Mouse (Mus musculus) gastrocnemius, adult 18-20 months (tissue): ENCODE results near the gene Slc15a4. TPM values are rescaled to one million over a fixed set of nuclear protein-coding genes. Genes with fewer than 3 reads are reported as not detected.
A peak's percentile ranks its signal among the peaks of the same experiment; 100 is the strongest.

Experiments used
- DNase-seq: peaks from one replicate; pipeline ENCODE4 v3.0.0; 2021; ENCODE audit warnings: low spot score
- long read RNA-seq, 2 experiments: library from polyadenylated mRNA; stranded (forward); transcript quantifications; one replicate each; pipeline ENCODE4 v2.0.0; 2021
- total RNA-seq, 2 experiments: library from RNA; stranded (reverse); gene quantifications; 2 replicates each; pipeline ENCODE4 v1.2.3; 2021

The Slc15a4 gene
- 10 to 100 TPM; 19.2 to 22.4 TPM for total RNA-seq
- long read RNA-seq, experiment 1, transcript Slc15a4-201 (8 exons, 2,732 nt) = major isoform, 27 of 46 reads
- long read RNA-seq, experiment 1, partial matches to known transcripts = 2 of 46 reads
- long read RNA-seq, experiment 1, other reads (novel, unspliced or antisense) = 13 of 46 reads
- long read RNA-seq, experiment 2, transcript Slc15a4-201 (8 exons, 2,732 nt) = major isoform, 29 of 51 reads
- long read RNA-seq, experiment 2, partial matches to known transcripts = 1 of 51 reads
- long read RNA-seq, experiment 2, other reads (novel, unspliced or antisense) = 17 of 51 reads

DNA sequence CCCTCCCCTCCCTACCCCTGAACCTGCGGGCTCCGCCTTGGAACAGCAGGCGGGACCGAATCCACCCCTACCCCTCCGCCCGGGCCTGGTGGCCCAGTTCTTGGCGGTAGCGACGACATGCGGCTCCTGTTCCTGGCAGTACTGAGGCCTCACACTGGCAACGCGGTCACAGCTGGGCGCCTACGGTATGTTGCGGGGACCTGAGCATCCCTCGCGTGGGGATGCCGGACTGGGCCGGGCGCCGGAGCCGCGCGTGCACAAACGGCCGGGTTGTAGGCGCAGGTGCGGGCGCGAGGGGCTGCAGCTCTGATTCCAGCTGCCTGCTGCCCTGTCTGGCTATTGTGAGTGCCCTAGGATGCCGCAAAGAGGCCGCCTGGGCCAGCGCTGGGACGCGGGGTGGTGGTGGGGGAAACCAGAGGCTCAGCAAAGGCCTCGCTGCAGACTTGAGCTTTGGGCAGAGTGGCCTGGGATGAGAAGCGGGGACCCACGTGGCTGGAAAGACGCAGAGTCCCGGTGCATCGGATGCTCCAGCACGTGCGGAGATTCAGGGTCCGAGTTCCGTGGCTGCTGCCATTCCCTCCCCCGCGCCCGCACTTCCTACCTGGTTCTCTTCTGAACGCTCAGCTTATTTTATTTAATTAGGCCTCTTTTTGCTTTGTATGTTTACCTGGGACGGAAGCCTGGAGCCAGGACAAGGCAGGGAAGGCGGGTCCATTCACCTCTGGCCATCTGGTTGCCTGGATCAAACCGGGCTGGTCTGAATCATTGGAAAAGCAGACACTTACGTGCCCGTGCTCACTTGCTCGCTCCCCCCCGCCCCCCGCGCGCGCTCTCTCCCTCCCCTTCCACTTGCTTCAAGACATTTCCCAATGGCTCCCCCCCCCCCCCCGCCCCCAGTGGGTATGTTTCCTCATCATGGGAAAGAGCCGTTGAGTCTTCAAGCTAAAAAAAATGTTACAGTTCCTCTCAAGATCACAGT is at the start of gene Slc15a4, which contains the start of gene Glt1d1:
Gene Slc15a4, minus strand, starts transcription at position 731 of the 979 bp plus-strand sequence.
Gene Glt1d1, plus strand, starts transcription at position 96 of the 979 bp plus-strand sequence.
- DNase-seq = no peak

DNA sequence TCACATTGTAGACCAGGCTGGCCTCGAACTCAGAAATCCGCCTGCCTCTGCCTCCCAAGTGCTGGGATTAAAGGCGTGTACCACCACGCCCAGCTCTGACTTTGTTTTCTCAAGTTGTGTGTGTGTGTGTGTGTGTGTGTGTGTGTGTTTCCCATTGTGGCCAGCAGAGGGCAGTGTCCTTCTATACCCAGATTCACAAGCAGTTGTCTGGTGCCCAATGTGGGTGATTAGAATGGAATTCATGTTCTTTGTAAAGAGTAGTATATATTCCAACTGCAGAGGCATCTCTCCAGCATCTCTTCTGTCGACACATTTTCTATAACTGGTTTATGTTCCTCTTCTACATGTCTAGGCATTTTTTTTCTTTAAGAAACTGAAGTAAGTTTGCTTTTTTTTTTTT is 45.8 kb upstream of the Slc15a4 start:
- no peak for DNase-seq

DNA sequence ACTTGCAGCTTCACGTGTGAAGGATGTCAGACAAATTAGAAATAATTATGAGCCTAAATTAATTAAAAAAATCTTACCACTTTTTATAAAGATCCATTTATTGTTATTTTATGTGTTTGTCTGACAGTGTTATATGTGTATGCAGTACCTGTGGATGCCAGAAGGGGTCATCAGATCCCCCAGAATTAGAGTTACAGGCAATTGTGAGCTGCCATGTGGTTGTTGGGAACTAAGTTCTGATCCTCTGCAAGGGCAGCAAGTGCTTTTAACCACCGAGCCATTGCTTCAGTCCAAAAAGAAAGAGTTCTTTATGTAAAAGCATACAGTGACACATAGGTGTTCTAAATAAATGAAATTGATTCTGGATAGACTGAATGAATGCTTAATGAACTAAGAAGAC is 44.9 kb upstream of the Slc15a4 start:
- no peak for DNase-seq

DNA sequence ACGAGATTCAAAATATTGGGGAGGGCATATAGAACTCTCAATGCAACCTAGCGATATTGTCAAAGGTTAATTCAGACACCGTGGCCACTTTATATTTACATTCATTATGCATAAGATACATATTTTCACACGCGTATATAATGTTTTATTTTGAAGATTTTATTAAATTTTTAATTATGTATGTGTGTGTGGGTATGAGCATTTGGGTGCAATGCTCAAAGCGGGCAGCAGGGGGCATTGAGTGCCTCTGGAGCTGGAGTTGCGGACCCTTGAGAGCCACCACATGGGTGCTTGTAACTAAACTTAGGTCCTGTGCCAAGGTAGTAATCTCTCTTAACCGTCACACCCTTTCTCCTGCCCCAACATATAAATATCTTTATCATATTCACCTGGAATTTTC is 41.2 kb upstream of the Slc15a4 start:
- no peak for DNase-seq

GRCm38 (mm10) chr5:127660979-127661378 is 28.3 kb upstream of the Slc15a4 start:
- no peak for DNase-seq

GRCm38 (mm10) chr5:127660267-127660666 is 27.6 kb upstream of the Slc15a4 start:
- no peak for DNase-seq

- DNase-seq = no peak
These were observed 26.6 kb upstream of the Slc15a4 start for GRCm38 (mm10) chr5:127659312-127659711.

GRCm38 (mm10) chr5:127658257-127658656 is 25.6 kb upstream of the Slc15a4 start:
- no peak for DNase-seq

- peak; percentile 9 for DNase-seq
These were observed 16.4 kb upstream of the Slc15a4 start for GRCm38 (mm10) chr5:127649077-127649476.

GRCm38 (mm10) chr5:127648046-127648445 is 15.3 kb upstream of the Slc15a4 start:
- no peak for DNase-seq

- no peak for DNase-seq
These were observed 8.7 kb upstream of the Slc15a4 start for GRCm38 (mm10) chr5:127641185-127641958.

DNA sequence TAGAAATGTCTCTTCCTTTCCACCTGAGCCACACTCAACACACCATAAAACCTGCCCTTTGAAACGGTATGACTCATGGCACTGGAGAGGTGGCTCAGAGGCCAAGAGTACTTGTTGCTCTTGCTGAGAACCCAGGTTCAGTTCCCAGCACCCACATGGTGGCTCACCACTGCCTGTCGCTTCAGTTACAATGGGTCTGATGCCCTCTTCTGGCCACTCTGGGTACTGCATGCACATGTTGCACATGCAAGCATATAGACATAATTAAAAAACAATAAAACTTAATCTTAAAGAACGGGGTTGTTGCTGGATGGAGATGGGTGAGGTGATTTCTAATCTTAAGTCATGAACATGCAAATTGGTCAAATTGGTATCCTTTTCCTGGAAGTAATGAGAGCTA is 7.7 kb upstream of the Slc15a4 start:
- no peak for DNase-seq

GRCm38 (mm10) chr5:127639635-127640034 is 6.9 kb upstream of the Slc15a4 start:
- no peak for DNase-seq

DNA sequence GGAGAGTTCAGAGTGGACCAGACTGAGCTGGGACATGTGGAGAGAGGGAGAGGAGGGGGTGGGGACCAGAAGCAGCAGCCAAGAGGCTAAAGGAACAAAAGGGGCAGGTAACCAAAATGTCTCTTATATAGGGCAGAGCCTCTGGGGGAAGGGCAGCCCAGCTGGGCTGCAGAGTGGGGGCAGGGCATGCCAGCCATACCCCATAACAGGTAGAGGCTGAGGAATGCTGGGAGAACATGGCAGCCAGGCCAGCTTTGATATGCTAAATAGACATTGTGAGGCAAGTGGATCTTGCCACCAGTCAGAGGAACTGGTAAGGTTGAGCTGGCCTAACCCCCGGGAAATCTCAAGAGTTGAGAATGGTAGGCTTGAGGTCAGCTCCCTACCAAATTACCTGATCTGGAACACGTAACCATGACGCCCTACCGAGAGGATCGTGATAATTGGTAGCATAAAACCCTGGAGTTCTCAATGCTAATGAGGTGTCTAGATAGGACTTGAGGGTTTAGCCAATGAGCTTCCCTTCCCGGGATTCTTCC is 6.4 kb upstream of the Slc15a4 start:
- no peak for DNase-seq

DNA sequence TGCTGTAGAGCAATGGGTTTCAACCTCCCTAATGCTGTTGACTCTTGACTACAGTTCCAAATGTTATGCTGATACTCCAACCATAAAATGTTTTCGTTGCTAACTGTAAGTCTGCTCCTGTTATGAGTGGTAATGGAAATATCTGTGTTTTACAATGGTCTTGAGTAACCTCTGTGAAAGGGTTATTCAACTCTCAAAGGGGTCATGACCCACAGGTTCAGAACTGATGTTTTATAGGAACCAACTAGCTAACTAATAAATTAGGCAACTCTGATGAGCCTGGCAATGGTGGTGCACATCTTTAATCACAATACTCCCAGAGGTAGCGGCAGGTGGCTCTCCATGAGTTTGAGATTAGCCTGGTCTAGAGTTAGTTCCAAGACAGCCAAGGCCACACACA is 5.5 kb upstream of the Slc15a4 start:
- no peak for DNase-seq

DNA sequence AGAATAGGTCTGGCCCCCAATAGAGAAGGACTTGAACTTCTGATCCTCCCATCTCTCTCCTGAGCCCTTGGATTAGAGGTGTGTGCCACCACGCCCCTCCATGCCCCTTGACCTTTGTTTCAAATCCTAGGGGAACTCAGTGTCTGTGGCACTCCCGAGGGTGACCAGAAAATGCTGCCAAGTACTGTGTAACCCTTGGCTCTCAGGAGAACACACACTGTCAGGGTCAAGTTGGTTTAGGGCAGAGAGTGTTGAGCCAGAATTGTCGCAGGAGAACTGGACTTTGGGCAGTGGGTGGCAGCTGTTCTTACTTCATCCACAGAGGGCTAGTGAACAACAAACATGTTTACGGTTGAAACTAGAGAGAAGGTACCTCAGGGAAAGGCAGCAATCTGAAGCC is 4.9 kb upstream of the Slc15a4 start:
- DNase-seq = no peak

GRCm38 (mm10) chr5:127633666-127634065 is 969 bp upstream of the Slc15a4 start:
- DNase-seq = no peak

DNA sequence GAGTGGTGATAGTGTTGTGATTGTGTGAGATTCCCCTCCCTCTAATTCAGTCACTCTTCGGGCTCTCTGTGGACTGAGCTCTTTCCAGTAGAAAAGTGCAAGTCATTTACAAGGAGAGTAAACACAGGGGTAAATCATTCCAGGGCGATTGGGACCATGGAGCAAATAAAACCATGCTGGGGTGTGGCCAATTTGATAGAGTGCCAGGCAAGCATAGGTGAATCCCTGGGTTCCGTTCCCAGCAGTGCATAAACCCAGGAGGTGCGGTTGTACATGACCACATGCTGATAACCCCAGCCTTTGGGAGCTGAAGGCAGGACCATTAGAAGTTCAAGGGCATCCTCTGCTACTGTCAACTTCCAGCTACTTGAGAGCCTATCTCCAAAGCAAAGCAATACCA is 491 bp upstream of the Slc15a4 start:
- no peak for DNase-seq

DNA sequence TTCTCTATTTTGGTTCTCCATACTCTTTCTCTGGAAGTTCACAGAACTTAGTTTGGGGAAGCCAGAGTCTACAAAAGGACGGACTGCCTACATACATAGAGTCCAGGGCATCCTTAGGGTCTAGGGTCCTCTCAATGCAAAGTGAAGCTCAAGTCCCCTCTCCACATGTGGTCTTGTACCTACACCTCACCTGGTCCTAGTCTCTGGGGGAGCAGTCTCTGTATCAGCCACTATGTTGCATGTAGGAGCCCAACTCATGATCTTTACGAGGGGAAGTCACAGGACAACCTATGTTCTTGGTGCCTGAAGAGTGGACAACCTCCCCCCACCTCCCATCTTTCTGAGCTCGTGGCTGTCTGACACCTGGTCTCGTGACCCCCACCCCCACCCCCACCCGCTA is 1.0 kb downstream of the Slc15a4 start:
- DNase-seq = no peak

GRCm38 (mm10) chr5:127627242-127627641 is 5.5 kb downstream of the Slc15a4 start:
- no peak for DNase-seq

DNA sequence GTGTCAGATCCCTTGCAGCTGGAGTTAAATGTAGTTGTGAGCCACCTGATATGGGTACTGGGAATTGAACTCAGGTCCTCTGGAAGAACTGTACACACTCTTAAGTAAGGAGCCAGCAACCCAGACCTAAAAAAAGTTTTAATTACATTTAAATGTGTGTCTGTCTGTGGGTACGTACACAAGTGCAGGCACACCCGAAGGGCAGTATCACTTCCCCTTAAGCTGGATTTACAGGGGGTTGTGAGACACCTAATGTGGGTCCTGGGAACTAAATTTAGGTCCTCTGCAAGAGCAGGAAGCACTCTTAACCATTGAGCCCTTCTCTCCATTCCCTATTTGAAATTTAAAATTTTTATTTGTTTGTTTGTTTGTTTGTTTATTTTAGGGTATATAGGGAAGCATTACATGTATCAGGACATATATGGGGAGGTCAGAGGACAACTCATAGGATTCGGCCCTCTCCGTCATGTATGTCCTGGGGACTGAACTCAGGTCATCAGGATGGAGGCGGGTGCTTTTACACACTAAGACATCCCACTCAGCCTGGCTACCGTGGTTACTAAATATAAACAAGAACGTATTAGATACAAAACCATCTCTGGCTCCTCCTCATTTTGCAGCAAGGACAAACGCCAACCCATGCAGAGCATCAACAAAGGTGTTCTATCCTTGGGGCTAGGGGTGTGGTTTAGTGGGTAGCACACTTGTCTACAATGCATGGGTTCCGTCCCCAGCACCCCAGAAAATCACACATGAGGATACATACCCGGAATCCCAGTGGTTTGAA is 8.1 kb downstream of the Slc15a4 start:
- no peak for DNase-seq
